Mouse (Mus musculus) mouse embryonic stem cell (cell line): ENCODE results near the gene Iqsec1.

Experiments used
- in situ Hi-C, 2 experiments: fragments of 300-500 bp; cut with MboI; formaldehyde crosslinking; loops; 1 replicate in 1 of 2; 3 replicates in 1 of 2; pipeline ENCODE4 v1.14.3; 2019 to 2020; ENCODE audit warnings: low sequenced_read_pairs in 2 of 2, low pct_unique_long_range_greater_than_20kb in 1 of 2, mixed read lengths in 1 of 2; ENCODE audit not compliant: unreplicated experiment in 1 of 2

The Iqsec1 gene

GRCm38 (mm10) chr6:90988648-90989317, at the start of gene Iqsec1:
TSS of gene Iqsec1 (minus strand) at chr6:90988685.
- in situ Hi-C loops = no loop called here

- in situ Hi-C loops = no loop called here
These were observed 39.8 kb upstream of the Iqsec1 start for GRCm38 (mm10) chr6:91028256-91028655.

- in situ Hi-C loops = no loop called here
These were observed 32.3 kb upstream of the Iqsec1 start for GRCm38 (mm10) chr6:91020810-91021209.

- in situ Hi-C loops = no loop called here
These were observed 28.2 kb upstream of the Iqsec1 start for GRCm38 (mm10) chr6:91016600-91017230.

- in situ Hi-C loops = no loop called here
These were observed 25.9 kb upstream of the Iqsec1 start for GRCm38 (mm10) chr6:91014198-91014958.

- in situ Hi-C loops = no loop called here
These were observed 24.0 kb upstream of the Iqsec1 start for GRCm38 (mm10) chr6:91012458-91012857.

GRCm38 (mm10) chr6:91011568-91011967, 23.1 kb upstream of the Iqsec1 start:
- in situ Hi-C loops = no loop called here

- in situ Hi-C loops = no loop called here
These were observed 19.9 kb upstream of the Iqsec1 start for GRCm38 (mm10) chr6:91008284-91008830.

GRCm38 (mm10) chr6:91007207-91007606, 18.7 kb upstream of the Iqsec1 start:
- in situ Hi-C loops = no loop called here

- in situ Hi-C loops = no loop called here
These were observed 15.7 kb upstream of the Iqsec1 start for GRCm38 (mm10) chr6:91004157-91004556.

GRCm38 (mm10) chr6:91003310-91003995, 15.0 kb upstream of the Iqsec1 start:
- in situ Hi-C loops = no loop called here

GRCm38 (mm10) chr6:91001566-91001965, 13.1 kb upstream of the Iqsec1 start:
- in situ Hi-C loops = no loop called here

GRCm38 (mm10) chr6:91000819-91001525, 12.5 kb upstream of the Iqsec1 start:
- in situ Hi-C loops = no loop called here

GRCm38 (mm10) chr6:90999176-90999575, 10.7 kb upstream of the Iqsec1 start:
- in situ Hi-C loops = no loop called here

- in situ Hi-C loops = no loop called here
These were observed 8.5 kb upstream of the Iqsec1 start for GRCm38 (mm10) chr6:90997025-90997424.

GRCm38 (mm10) chr6:90996181-90996580, 7.7 kb upstream of the Iqsec1 start:
- in situ Hi-C loops = no loop called here

GRCm38 (mm10) chr6:90988299-90988625, 223 bp downstream of the Iqsec1 start:
- in situ Hi-C loops = no loop called here

GRCm38 (mm10) chr6:90987561-90988298, 755 bp downstream of the Iqsec1 start:
- in situ Hi-C loops = no loop called here
